Comparison of ENCODE assay signal across 10 mouse cellular contexts in the genomic region with DNA sequence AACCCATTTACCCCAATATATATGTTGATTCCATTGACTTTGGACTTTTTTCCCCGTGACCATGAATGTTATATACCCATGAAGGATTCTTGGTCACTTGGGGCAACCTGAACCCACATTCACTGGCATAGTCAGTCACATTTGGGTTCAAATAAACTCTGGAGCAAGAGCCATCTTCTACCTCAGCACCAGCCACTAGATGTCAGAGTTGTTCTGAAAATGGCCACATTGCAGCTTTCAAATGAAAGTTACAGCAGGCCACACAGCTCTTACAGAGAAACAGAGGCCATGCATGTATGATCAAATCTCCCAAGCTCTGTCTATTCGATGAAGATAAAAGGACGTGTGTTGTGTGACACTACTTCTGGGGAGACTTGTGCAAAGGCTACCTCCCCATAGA. TPM values are rescaled to one million over a fixed set of nuclear protein-coding genes. Genes with fewer than 3 reads are reported as not detected.
DNase-seq lines count a peak whose midpoint lies in the region; ATAC-seq lines count a peak whose summit lies in the region.
"Had no signal": no experiment of that assay in that cellular context is flagged by ENCODE, and none has a peak within 500 bp of the region (broad histone marks: within the 10 kb centered on the region; RNA-seq: fewer than 3 reads in every experiment).

No protein-coding gene starts in this region.

- WGBS in intestine, embryonic 14.5 days = 52% methylated on average over 3 of the region's 3 CpGs
- WGBS in intestine, embryonic 16.5 days = 53% methylated on average over 3 of the region's 3 CpGs
- 55% methylated on average over 3 of the region's 3 CpGs for WGBS in kidney, embryonic 14.5 days
- 50% methylated on average over 3 of the region's 3 CpGs for WGBS in midbrain, embryonic 14.5 days

- no peaks in the 10 kb centered on the region for H3K9me3 ChIP-seq in intestine, embryonic 14.5 days (ENCODE audit: control insufficient read depth, low read length)
- H3K9me3 ChIP-seq in intestine, embryonic 16.5 days (ENCODE audit: control insufficient read depth, low read length) = no peaks in the 10 kb centered on the region
- no peaks in the 10 kb centered on the region for H3K9me3 ChIP-seq in kidney, embryonic 14.5 days (ENCODE audit: control insufficient read depth, low read length)
- H3K9me3 ChIP-seq in midbrain, embryonic 14.5 days (ENCODE audit: control insufficient read depth, low read length) = no peaks in the 10 kb centered on the region
- H3K9me3 ChIP-seq: embryonic facial prominence, embryonic 13.5 days; limb, embryonic 12.5 days had no signal

- H3K4me1 ChIP-seq in intestine, embryonic 14.5 days (replicated peaks; ENCODE audit: control insufficient read depth, insufficient read depth, low read length) = no peaks in the 10 kb centered on the region
- no peaks in the 10 kb centered on the region for H3K4me1 ChIP-seq in intestine, embryonic 16.5 days (ENCODE audit: control insufficient read depth, insufficient read depth, low read length)
- H3K4me1 ChIP-seq in kidney, embryonic 14.5 days (ENCODE audit: control insufficient read depth, insufficient read depth, low read length) = no peaks in the 10 kb centered on the region
- no peaks in the 10 kb centered on the region for H3K4me1 ChIP-seq in midbrain, embryonic 14.5 days (ENCODE audit: control insufficient read depth, insufficient read depth, low read length)
- H3K4me1 ChIP-seq: embryonic facial prominence, embryonic 13.5 days; limb, embryonic 12.5 days had no signal

- no peaks in the 10 kb centered on the region for H3K27me3 ChIP-seq in intestine, embryonic 14.5 days (replicated peaks; ENCODE audit: control insufficient read depth, insufficient read depth, low read length)
- no peaks in the 10 kb centered on the region for H3K27me3 ChIP-seq in intestine, embryonic 16.5 days (replicated peaks; ENCODE audit: control insufficient read depth, insufficient read depth, low read length)
- H3K27me3 ChIP-seq in kidney, embryonic 14.5 days (ENCODE audit: control insufficient read depth, insufficient read depth, low read length) = no peaks in the 10 kb centered on the region
- H3K27me3 ChIP-seq in midbrain, embryonic 14.5 days (ENCODE audit: control insufficient read depth, insufficient read depth, low read length) = no peaks in the 10 kb centered on the region
- H3K27me3 ChIP-seq: embryonic facial prominence, embryonic 13.5 days; limb, embryonic 12.5 days had no signal

- 0 out of 2 replicates have a peak, but pooled peaks have one; percentile 32 for ATAC-seq in intestine, embryonic 14.5 days (replicated peaks; ENCODE audit: low FRiP score, low TSS enrichment, low read depth)
- ATAC-seq in intestine, embryonic 16.5 days = no peak
- ATAC-seq in CD4-positive, CD25-positive, alpha-beta regulatory T cell, adult 4 months = peak; percentile 99
- peak; percentile 57 for ATAC-seq in kidney, embryonic 14.5 days (ENCODE audit: low FRiP score, low TSS enrichment)
- no peak for ATAC-seq in midbrain, embryonic 14.5 days (ENCODE audit: low FRiP score, low TSS enrichment)

- no peak overlapping the region for H3K9ac ChIP-seq in intestine, embryonic 14.5 days (ENCODE audit: low read length)
- no peak overlapping the region for H3K9ac ChIP-seq in intestine, embryonic 16.5 days (ENCODE audit: low read depth, low read length)
- H3K9ac ChIP-seq in kidney, embryonic 14.5 days (ENCODE audit: low read depth, low read length) = no peak overlapping the region
- no peak overlapping the region for H3K9ac ChIP-seq in midbrain, embryonic 14.5 days (replicated peaks; ENCODE audit: low read length)
- H3K9ac ChIP-seq: embryonic facial prominence, embryonic 13.5 days; limb, embryonic 12.5 days had no signal

- no peak overlapping the region for H3K4me3 ChIP-seq in intestine, embryonic 14.5 days (ENCODE audit: low read depth, low read length)
- H3K4me3 ChIP-seq in intestine, embryonic 16.5 days (ENCODE audit: low read length) = no peak overlapping the region
- H3K4me3 ChIP-seq in kidney, embryonic 14.5 days (ENCODE audit: low read length) = no peak overlapping the region
- no peak overlapping the region for H3K4me3 ChIP-seq in midbrain, embryonic 14.5 days (replicated peaks; ENCODE audit: low read depth, low read length)
- H3K4me3 ChIP-seq: embryonic facial prominence, embryonic 13.5 days; limb, embryonic 12.5 days had no signal

- no peak overlapping the region for H3K4me2 ChIP-seq in intestine, embryonic 14.5 days (ENCODE audit: low read length)
- H3K4me2 ChIP-seq in intestine, embryonic 16.5 days (ENCODE audit: low read depth, low read length) = no peak overlapping the region
- no peak overlapping the region for H3K4me2 ChIP-seq in kidney, embryonic 14.5 days (replicated peaks; ENCODE audit: low read depth, low read length)
- no peak overlapping the region for H3K4me2 ChIP-seq in midbrain, embryonic 14.5 days (ENCODE audit: low read length)
- H3K4me2 ChIP-seq: embryonic facial prominence, embryonic 13.5 days; limb, embryonic 12.5 days had no signal

- no peaks in the 10 kb centered on the region for H3K36me3 ChIP-seq in intestine, embryonic 14.5 days (ENCODE audit: control insufficient read depth, insufficient read depth, low read length)
- H3K36me3 ChIP-seq in intestine, embryonic 16.5 days (ENCODE audit: control insufficient read depth, insufficient read depth, low read length) = no peaks in the 10 kb centered on the region
- H3K36me3 ChIP-seq in kidney, embryonic 14.5 days (ENCODE audit: control insufficient read depth, insufficient read depth, low read length) = no peaks in the 10 kb centered on the region
- no peaks in the 10 kb centered on the region for H3K36me3 ChIP-seq in midbrain, embryonic 14.5 days (ENCODE audit: control insufficient read depth, insufficient read depth, low read length)
- H3K36me3 ChIP-seq: embryonic facial prominence, embryonic 13.5 days; limb, embryonic 12.5 days had no signal

- no peak for DNase-seq in intestine, embryonic 14.5 days (ENCODE audit: low spot score)
- DNase-seq in ZHBTc4 (ENCODE audit: low read depth, low spot score) = peak; percentile 47
- peak; percentile 63 for DNase-seq in midbrain, embryonic 14.5 days
- no peak for DNase-seq in spleen, adult 12 weeks (ENCODE audit: low spot score)
- DNase-seq in cerebellum, adult 18-20 months = no peak

- H3K27ac ChIP-seq in intestine, embryonic 14.5 days (ENCODE audit: low read depth) = no peak overlapping the region
- H3K27ac ChIP-seq in intestine, embryonic 16.5 days (ENCODE audit: low read length) = no peak overlapping the region
- H3K27ac ChIP-seq in kidney, embryonic 14.5 days (ENCODE audit: low read depth, low read length) = no peak overlapping the region
- H3K27ac ChIP-seq in midbrain, embryonic 14.5 days (replicated peaks; ENCODE audit: low read depth, low read length) = no peak overlapping the region
- H3K27ac ChIP-seq: embryonic facial prominence, embryonic 13.5 days; limb, embryonic 12.5 days had no signal

RNA-seq across cellular contexts. Expression of gene Cst7, which starts 11.6 kb away (rescaled TPM):
- 0.55 TPM in 2 replicates for polyA plus RNA-seq in intestine, embryonic 14.5 days (2014; fragmentation: Nextera tagmentation; extraction: Ambion mirVana)
- 0.32 and 0.67 TPM in 2 replicates for polyA plus RNA-seq in intestine, embryonic 16.5 days (2015; fragmentation: Nextera tagmentation; extraction: Ambion mirVana)
- 100 to 1,000 TPM; 234 to 255 TPM for polyA plus RNA-seq in CD4-positive, CD25-positive, alpha-beta regulatory T cell, adult 4 months (2017; shearing (Covaris generic))
- 0.22 TPM in 1 of 2 replicates, not detected in the other for polyA plus RNA-seq in kidney, embryonic 14.5 days (2014; fragmentation: Nextera tagmentation; extraction: Ambion mirVana)
- 0.30 and 0.58 TPM in 2 replicates for polyA plus RNA-seq in midbrain, embryonic 14.5 days (2014; fragmentation: Nextera tagmentation; extraction: Ambion mirVana)

RNA-seq across cellular contexts. Expression of gene Apmap, which starts 49.8 kb away (rescaled TPM):
- polyA plus RNA-seq in intestine, embryonic 14.5 days (2014; fragmentation: Nextera tagmentation; extraction: Ambion mirVana) = 36.2 and 40.8 TPM in 2 replicates
- polyA plus RNA-seq in intestine, embryonic 16.5 days (2015; fragmentation: Nextera tagmentation; extraction: Ambion mirVana) = 38.8 and 42.9 TPM in 2 replicates
- 10 to 100 TPM; 13.0 to 16.6 TPM for polyA plus RNA-seq in CD4-positive, CD25-positive, alpha-beta regulatory T cell, adult 4 months (2017; shearing (Covaris generic))
- 31.9 and 41.3 TPM in 2 replicates for polyA plus RNA-seq in kidney, embryonic 14.5 days (2014; fragmentation: Nextera tagmentation; extraction: Ambion mirVana)
- 33.4 and 42.5 TPM in 2 replicates for polyA plus RNA-seq in midbrain, embryonic 14.5 days (2014; fragmentation: Nextera tagmentation; extraction: Ambion mirVana)

Comparison
In these comparisons a context has a peak if more than half of its experiments do, and no peak if none do; other contexts are left out.
1. ATAC-seq: peak in intestine, embryonic 14.5 days (single experiment), CD4-positive, CD25-positive, alpha-beta regulatory T cell, adult 4 months (single experiment) and kidney, embryonic 14.5 days (single experiment); none in intestine, embryonic 16.5 days (single experiment) and midbrain, embryonic 14.5 days (single experiment).
2. DNase-seq: peak in ZHBTc4 (single experiment) and midbrain, embryonic 14.5 days (single experiment); none in intestine, embryonic 14.5 days (single experiment), spleen, adult 12 weeks (single experiment) and cerebellum, adult 18-20 months (0 of 2).
3. RNA of gene Cst7, which starts 11.6 kb away (polyA plus RNA-seq): 234 to 255 TPM in CD4-positive, CD25-positive, alpha-beta regulatory T cell, adult 4 months; 0.32 to 0.67 TPM in intestine, embryonic 16.5 days, 0.30 to 0.58 TPM in midbrain, embryonic 14.5 days, 0.55 TPM in intestine, embryonic 14.5 days and 0.22 TPM in kidney, embryonic 14.5 days; every median in the first group is over 100 times any median in the second.